Mouse (Mus musculus): ENCODE data around the gene Nudt22.

GRCm38 (mm10) chr19:7013984-7014383 lies 18.1 kb upstream of the Nudt22 start:
- TF ChIP-seq CTCF (IDR thresholded peaks at IDR 0.05; ENCODE audit: low read depth, low read length) (no peak), POLR2A (IDR thresholded peaks at IDR 0.05; ENCODE audit: borderline replicate concordance, low read depth, low read length) (no peak)
